Mouse (Mus musculus) myocyte (in vitro differentiated cells): Measurements from ENCODE around the gene Mael.

Experiments used
- CEBPB ChIP-seq: IDR thresholded peaks from 2 replicates; pipeline ENCODE4 v1.6.1; 2011; ENCODE audit warnings: mild to moderate bottlenecking, moderate library complexity; ENCODE audit not compliant: poor library complexity, insufficient read depth, severe bottlenecking
- E2F4 ChIP-seq: IDR thresholded peaks from one replicate; pipeline ENCODE4 v1.6.1; 2011; ENCODE audit warnings: mild to moderate bottlenecking, control low read depth, moderate library complexity; ENCODE audit not compliant: insufficient read depth
- MAX ChIP-seq: IDR thresholded peaks from one replicate; pipeline ENCODE4 v1.6.1; 2011; ENCODE audit warnings: low read depth, mild to moderate bottlenecking, control low read depth
- POLR2A ChIP-seq: IDR thresholded peaks from one replicate; pipeline ENCODE4 v1.6.1; 2011; ENCODE audit warnings: low read depth, mild to moderate bottlenecking, control low read depth, moderate library complexity; ENCODE audit not compliant: insufficient read length
- TCF12 ChIP-seq: IDR thresholded peaks from one replicate; pipeline ENCODE4 v1.6.1; 2011; ENCODE audit warnings: mild to moderate bottlenecking, control low read depth; ENCODE audit not compliant: poor library complexity, insufficient read depth, severe bottlenecking
- TCF3 ChIP-seq: IDR thresholded peaks from one replicate; pipeline ENCODE4 v1.6.1; 2011; ENCODE audit warnings: low read depth, control low read depth; ENCODE audit not compliant: insufficient read length
- USF1 ChIP-seq: IDR thresholded peaks from one replicate; pipeline ENCODE4 v1.6.1; 2011; ENCODE audit warnings: low read depth, mild to moderate bottlenecking, control low read depth, moderate library complexity

DNA sequence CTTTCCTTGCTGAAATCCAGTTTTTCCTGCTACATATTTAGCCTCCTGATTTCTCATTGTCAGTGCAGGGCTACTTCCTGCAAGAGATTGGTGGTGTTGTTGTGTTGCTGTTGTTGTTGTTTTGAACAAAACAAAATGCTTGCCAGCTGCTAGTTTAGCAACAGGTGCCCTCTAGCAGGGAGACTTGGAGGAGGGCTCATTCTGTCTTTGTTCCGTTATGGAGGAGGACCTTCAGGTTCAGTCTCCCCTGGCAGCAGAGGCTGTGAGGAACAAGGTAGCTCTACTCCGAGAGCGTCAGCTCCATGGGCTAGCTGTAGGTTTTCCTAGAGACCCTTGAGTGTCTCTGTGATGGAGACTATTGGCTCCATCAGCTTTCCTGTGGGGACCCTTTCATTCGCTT, 18.4 kb upstream of the Mael start:
- TF ChIP-seq POLR2A (no peak), TCF3 (no peak), CEBPB (no peak), E2F4 (no peak), MAX (no peak), TCF12 (no peak), USF1 (no peak)
